Mouse (Mus musculus): ENCODE measurements at regions not wholly inside any gene's neighbourhood (a gene's known extent, or its start where the extent isn't known, plus 50 kb on each side); places are given as distances from the start of the nearest gene placed in this dataset.

- DNase-seq = peak; percentile 65
These were observed 266.6 kb upstream of the Adamts16 start for GRCm38 (mm10) chr13:71108175-71108574.

DNA sequence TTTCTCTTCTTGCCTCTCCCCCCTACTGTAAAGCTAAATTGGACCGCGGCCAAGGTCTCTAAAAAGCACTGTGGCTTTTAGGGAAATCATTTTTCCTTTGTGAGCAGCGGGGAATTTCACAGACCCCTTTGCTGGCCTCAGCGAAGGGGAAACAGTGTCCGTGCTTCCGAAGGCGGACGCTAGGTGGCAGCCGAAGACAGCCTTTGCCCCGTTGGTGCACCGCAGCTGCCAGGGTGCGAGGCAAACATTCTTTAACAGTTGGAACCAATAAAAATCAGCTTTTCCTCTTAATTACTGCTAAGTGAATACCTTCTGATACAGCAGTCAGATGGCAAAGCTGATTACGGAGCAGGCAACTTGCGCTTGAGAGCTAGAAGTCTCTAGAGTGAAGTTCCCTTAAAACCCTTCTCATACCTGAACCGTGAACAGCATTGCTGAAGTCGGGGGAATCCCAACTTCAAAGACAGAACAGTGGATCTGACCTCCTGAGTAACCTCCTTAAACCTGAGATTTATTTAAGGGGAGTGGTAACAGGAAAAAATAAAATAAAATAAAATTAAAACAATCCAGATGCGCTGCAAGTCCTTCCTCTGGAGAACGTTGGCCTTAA is 263.7 kb upstream of the Adamts16 start:
- peak; percentile 68 for DNase-seq

DNA sequence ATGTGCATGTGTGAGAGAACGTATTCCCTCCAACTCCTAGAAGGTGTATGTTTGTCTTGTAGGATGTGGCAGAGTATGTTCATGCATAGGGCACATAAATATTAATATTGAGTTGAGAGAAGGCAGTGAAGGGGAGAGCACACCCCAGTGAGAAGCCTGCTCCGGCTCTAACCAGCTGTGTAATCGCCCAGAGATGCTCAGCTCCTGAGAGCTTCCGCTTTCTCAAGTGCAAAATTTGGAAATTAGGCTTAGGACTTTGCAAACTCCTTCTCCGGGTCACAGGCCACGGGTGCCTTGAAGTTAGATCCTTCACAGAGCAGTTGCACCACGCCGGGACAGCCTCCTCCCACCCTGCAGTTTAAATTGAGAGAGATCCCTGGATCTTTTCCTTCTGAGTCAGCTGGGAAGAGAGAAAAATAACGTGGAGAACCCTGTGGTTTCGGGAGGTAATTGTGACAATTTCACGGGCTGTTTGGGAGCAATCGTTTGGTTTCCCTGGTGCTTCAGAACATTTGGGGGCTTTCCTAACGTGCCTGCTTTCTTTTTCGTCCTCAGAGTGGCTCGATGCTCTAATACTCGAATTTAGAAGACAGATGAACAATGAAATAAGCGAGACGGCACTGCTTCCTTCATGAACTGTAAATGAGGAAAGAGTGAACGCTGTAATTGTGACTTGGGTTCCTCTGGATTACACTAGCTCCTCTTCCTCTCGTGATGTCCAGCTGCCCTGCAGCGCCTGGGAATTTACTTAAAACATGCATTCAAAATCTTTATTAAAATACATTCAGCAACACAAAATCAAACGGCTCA is 263.0 kb upstream of the Adamts16 start:
- no peak for DNase-seq

- DNase-seq = no peak
These were observed 242.7 kb upstream of the Adamts16 start for GRCm38 (mm10) chr13:71084301-71084700.

DNA sequence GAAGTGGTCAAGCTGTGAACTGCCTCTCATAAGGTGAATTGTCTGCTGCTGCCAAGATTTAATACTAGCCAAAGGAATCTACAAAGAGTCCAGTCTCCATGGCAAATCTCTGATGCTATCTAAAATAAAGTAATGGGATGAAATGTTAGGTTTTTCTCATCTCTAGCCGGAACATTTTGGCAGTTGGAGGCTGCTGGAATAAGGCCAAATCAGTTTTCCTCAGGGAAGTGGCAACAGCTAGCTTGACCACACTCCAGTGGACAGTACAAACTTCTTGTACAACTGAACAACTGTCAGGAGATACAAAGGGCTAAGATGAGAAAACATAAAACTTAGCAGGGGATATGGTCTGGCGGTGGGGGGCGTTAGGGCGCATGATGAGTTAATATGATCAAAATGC is 234.3 kb upstream of the Adamts16 start:
- no peak for DNase-seq

GRCm38 (mm10) chr13:71074012-71074411 is 232.4 kb upstream of the Adamts16 start:
- no peak for DNase-seq

- no peak for DNase-seq
These were observed 227.2 kb upstream of the Adamts16 start for GRCm38 (mm10) chr13:71068757-71069201.

GRCm38 (mm10) chr13:71068011-71068410 is 226.4 kb upstream of the Adamts16 start:
- DNase-seq = no peak

GRCm38 (mm10) chr13:71065568-71065967 is 224.0 kb upstream of the Adamts16 start:
- DNase-seq = no peak

DNA sequence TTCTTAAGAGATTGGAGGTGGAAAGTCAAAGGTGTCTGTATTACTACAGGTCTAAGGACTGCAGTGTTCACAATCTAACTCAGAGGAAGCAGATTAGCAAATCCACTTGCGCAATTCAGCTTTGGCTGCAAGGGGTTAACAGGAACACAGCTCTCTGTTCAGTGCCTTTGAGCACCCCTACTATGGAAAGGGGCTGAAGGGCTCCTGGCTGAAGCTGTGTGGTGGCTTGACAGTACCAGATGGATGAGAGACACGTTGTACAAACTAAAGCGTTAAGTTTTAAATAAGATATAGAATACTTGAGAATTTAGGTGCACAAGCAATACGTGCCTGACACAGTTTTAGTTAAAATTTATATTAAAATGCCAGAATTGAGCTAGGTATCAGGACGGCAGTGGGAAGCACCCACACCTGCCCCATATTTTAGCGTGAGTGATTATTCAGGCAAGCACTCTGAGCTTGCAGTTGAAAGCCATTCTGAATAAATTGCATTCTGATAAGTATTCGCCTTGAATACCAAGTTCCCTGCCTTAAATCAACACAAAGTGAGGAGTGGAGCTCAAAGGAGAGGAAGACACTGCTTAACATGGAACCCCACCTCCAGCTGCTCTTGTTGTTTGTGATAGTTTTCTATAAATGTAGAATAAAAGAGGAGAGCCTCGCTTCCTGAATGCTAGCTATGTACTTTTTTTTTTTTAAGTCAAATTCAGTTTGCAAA is 223.1 kb upstream of the Adamts16 start:
- no peak for DNase-seq

DNA sequence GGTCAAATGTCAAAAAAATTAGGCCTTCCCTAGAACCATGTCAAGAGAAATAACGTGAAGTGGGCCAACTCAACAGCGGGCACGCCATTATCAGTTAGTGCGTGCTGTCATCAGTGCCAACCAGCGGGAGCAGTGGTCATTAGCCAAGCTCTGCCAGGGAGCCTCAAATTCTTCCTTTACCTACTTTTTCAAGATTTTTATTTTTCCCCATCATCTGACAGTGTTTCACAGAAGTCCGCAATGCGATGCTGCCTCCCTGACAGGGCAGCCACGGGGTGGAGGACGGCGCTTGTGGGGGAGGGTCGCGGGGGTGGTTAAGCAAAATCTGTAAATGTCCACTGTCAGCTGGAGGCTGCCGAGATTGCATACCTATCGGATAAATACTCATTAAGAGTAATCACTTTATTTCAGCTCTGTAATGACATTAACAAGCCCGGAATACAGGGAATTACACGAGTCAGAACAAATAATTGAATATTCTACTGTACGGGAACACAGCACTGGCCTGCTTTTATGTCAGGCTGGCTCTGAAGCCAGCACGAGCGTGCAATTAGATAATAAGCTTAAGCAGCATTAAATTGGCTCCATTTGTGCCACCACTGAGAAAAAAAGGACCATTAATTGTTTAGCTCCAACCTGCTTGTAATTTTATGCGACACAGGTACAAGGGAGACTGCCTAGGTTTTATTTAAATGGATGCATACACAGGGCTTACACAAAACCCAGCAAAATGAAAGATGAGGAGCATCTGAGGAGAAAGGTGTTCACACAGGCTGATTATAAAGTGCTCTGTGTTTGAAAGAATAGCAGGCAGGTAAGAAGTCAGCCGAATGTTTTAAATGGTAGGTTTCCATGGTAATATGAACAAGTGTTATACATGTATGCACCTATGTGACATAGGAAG is 212.0 kb upstream of the Adamts16 start:
- no peak for DNase-seq

DNA sequence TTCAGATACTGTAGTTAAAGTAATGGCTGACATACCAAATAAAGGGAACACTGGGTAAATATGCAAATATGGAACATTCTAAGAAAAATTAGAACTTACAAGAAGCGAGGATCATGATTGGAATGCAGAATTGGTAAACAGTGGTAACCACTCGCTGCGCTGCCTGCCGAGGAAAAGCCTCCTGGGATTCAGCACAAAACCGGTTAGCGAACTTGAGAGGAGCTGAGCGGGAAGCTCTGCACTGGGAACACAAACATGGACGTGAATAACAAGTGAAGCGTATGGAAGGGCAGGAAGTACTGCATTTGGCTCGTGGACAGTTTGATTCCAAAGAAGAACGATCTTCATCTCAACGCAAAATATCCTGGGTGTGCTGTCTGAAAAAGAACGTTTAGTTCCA is 209.0 kb upstream of the Adamts16 start:
- no peak for DNase-seq

- DNase-seq = no peak
These were observed 194.4 kb upstream of the Adamts16 start for GRCm38 (mm10) chr13:71036000-71036399.

DNA sequence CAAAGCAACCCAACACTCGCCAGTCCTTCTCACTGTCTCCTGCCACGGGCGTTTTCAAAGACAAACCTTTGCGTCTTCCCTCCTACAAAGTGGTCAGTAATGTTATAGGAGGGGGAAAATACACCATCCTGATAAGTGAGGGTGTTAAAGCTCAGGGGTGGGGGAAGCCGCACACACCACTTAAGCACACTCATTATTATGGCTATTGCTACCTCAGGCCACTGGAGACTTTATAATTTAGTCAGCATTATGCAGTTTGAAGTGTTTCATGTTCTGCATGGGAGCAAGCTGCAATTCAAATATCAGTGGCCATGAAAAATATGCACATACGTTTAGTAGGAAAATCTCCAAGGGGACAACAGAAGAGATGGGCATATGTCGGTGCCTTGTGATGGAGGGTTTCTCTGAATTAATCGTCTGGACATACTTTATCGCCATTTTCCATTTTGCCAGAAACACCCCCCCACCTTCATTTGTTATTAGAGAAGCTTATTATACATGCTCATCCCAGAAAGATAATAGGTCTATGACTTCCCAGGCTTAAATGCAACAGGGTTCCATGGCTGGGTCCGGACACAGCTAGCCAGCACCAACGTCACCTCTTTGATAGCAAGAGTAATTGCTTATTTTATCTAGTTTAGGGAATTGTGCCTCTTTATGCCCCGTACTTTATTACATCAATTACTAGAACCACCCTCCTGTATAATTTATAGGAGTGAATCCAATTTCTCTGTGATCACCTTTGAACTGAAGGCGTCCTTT is 193.5 kb upstream of the Adamts16 start:
- DNase-seq = no peak

DNA sequence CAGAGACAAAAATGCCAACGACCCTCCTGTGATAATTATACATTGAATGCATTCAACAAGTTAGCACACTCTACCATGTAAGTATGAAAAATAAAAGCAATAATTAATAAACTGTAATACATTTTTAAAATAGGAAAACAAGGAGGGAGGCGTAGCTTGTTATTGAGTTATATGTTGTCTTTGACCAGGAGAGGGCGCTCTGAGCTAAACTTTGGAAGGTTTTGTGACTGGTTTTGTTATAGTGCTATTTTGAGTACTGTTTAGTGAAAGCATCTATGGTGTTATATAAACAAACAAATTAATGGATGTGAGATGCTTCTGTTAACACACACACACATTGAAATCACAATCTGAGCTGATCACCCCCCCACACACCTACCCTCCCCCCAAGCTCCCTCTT is 166.6 kb upstream of the Adamts16 start:
- DNase-seq = peak; percentile 28

DNA sequence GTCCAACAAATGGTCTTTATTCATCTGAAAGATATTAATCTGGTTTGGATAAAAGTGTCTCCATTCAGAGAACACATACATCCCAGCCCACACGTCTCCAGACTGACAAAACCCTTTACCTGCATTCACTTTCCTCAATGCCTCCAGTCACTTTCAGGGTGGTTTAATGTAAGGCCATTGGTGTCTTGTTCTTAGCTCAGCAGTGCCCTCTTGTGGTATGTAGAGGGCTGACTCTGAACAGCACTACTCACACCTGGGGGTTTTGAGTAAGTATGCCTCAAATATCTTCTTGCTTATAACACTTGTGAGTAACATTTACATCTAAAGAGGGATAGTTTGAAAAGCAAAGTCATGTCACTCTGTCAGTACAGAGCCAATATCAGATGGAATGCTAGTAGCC is 164.5 kb upstream of the Adamts16 start:
- DNase-seq = peak; percentile 57

GRCm38 (mm10) chr13:71003517-71003916 is 161.9 kb upstream of the Adamts16 start:
- no peak for DNase-seq

- peak; percentile 74 for DNase-seq
These were observed 159.7 kb upstream of the Adamts16 start for GRCm38 (mm10) chr13:71001278-71001677.

GRCm38 (mm10) chr13:71000422-71001008 is 158.9 kb upstream of the Adamts16 start:
- no peak for DNase-seq

GRCm38 (mm10) chr13:70993522-70993921 is 151.9 kb upstream of the Adamts16 start:
- peak; percentile 14 for DNase-seq

DNA sequence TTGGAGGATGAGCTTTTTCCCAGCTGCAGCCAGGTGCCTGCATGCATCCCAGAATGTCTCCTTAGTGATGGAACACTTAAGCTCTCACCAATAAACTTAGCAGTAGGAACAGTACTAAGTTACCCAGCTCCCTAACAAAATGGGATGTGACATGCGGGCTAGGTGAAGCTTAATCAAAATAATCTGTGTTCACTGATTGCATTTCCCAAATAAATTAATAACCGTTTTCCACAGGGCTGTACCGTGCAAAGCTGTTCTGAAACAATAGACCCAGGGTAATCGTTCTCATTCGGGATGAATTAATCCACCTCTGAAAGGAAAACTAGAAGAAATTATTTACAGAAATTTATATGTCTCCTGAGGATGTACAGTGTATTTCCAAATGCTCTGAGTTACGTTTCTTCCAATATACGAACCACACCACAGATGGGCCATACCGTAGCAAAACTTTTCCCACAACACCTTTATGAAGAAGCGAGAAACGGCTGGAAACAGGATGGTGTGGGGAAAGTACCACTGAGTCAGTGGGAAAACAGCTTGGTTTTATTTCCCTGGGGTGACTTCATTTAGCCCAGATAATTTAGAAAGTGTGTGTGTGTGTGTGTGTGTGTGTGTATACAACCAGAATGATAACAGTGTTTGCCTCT is 148.5 kb upstream of the Adamts16 start:
- no peak for DNase-seq
